Mouse (Mus musculus): Measurements from ENCODE around the gene Zfp248. TPM values are rescaled to one million over a fixed set of nuclear protein-coding genes. Genes with fewer than 3 reads are reported as not detected.

The Zfp248 gene
- 4.2 and 4.7 TPM in 2 replicates for polyA plus RNA-seq (2014; fragmentation: Nextera tagmentation; extraction: Ambion mirVana)

DNA sequence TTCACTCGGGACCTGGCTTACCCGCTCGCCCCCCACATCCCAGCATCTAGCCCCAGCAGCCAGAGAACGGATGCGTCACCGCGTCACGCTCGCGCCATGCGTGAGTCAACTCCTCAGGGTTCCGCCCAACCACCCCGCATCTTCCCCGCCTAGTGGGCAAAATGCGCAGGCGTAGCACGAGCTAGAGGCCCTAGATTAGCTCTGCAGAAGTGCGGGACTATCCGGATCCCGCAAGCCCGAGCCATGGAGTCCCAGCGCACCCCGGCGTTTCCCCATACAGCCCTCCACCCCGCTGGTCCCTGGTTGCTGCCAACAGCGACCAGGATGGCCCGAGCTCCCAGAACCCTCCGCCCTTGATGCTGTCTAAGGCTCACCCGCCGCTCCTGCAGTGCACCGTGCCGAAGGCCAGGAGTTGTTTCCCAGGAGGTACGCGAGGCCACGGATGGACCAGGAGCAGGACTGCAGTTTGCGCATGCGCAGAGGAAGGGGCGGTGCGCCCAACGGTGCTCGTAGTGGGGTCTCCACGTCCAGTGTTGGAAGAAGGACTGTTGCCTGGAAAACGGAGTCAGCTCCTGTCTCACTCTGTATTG lies at the start of gene Zfp248:
TSS of gene Zfp248 (minus strand) at position 487 of the 590 bp plus-strand sequence.
- Histone ChIP-seq H3K4me3 (ENCODE audit: control insufficient read depth in 1 of 2, insufficient read depth in 1 of 2, low read depth in 1 of 2, low read length in 2 of 2) (peak within 1 kb of the TSS; percentile 58 to 83), H3K36me3 (ENCODE audit: control insufficient read depth, insufficient read depth, low read length) (0 out of 2 replicates have a peak, but pooled peaks cover 3% of the 10 kb centered on the region), H3K9me3 (ENCODE audit: control insufficient read depth, low read length) (no peaks in the 10 kb centered on the region), H3K4me1 (ENCODE audit: control insufficient read depth in 2 of 2, insufficient read depth in 2 of 2, low read length in 2 of 2) (peaks cover 3 to 4% of the 10 kb centered on the region in 2 experiments; a peak in 3 of 4 replicates), H3K27ac (replicated peaks in 1 of 2; ENCODE audit: control insufficient read depth in 1 of 2, insufficient read depth in 1 of 2, low read depth in 2 of 2, low read length in 2 of 2) (peak within 1 kb of the TSS; percentile 63 to 91), H3K9ac (ENCODE audit: low read length) (peak within 1 kb of the TSS; percentile 87), H3K27me3 (ENCODE audit: control insufficient read depth, insufficient read depth, low read length) (no peaks in the 10 kb centered on the region), H3K4me2 (ENCODE audit: low read length) (peak within 1 kb of the TSS; percentile 85)
- ATAC-seq (ENCODE audit: insufficient number of reproducible peaks, insufficient read depth, low FRiP score, low read depth): peak; percentile 86
- WGBS: under 1% methylated on average over 43 of the region's 43 CpGs

- no peak for ATAC-seq (ENCODE audit: insufficient number of reproducible peaks, insufficient read depth, low FRiP score, low read depth)
- 81% methylated on average over 7 of the region's 7 CpGs for WGBS
- peaks cover 16% of the 10 kb centered on the region for H3K36me3 ChIP-seq (ENCODE audit: control insufficient read depth, insufficient read depth, low read length)
Measured at GRCm38 (mm10) chr6:118499010-118499409, 43.7 kb upstream of the Zfp248 start.

DNA sequence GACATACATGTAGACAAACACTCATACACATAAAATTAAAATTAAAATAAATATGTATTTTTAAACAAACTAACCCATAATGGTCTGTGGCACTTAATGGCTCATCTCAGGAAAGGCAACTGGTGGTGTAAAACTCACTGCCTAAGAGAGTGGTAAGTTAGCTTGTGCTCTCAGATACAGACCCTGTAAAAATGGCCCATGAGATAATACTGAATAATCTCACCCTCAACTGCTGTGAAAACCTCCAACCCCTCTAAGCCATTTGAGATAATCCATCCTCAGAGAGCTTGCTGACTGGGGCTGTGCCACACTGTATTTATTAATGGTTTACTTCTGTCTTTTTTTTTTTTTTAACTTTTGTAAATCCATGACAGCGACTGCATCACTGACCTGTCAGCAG lies 26.8 kb upstream of the Zfp248 start:
- Histone ChIP-seq H3K27ac (replicated peaks in 1 of 2; ENCODE audit: control insufficient read depth in 1 of 2, insufficient read depth in 1 of 2, low read depth in 2 of 2, low read length in 2 of 2) (no peak overlapping the region), H3K4me1 (ENCODE audit: control insufficient read depth in 2 of 2, insufficient read depth in 2 of 2, low read length in 2 of 2) (peaks cover 2 to 7% of the 10 kb centered on the region in 2 experiments; a peak in 2 of 4 replicates), H3K4me2 (ENCODE audit: low read length) (no peak overlapping the region), H3K27me3 (ENCODE audit: control insufficient read depth, insufficient read depth, low read length) (no peaks in the 10 kb centered on the region), H3K9ac (ENCODE audit: low read length) (no peak overlapping the region), H3K9me3 (ENCODE audit: control insufficient read depth, low read length) (no peaks in the 10 kb centered on the region), H3K36me3 (ENCODE audit: control insufficient read depth, insufficient read depth, low read length) (peaks cover 1% of the 10 kb centered on the region; the same call in 1 of the 2 replicates), H3K4me3 (ENCODE audit: control insufficient read depth in 1 of 2, insufficient read depth in 1 of 2, low read depth in 1 of 2, low read length in 2 of 2) (no peak overlapping the region)
- WGBS: 82% methylated on average over 1 of the region's 1 CpGs
- no peak for ATAC-seq (ENCODE audit: insufficient number of reproducible peaks, insufficient read depth, low FRiP score, low read depth)

More at GRCm38 (mm10) chr6:118499010-118499409, 43.7 kb upstream of the Zfp248 start:
- Histone ChIP-seq H3K4me3 (ENCODE audit: control insufficient read depth in 1 of 2, insufficient read depth in 1 of 2, low read depth in 1 of 2, low read length in 2 of 2) (no peak overlapping the region), H3K27me3 (ENCODE audit: control insufficient read depth, insufficient read depth, low read length) (no peaks in the 10 kb centered on the region), H3K9me3 (ENCODE audit: control insufficient read depth, low read length) (no peaks in the 10 kb centered on the region), H3K9ac (ENCODE audit: low read length) (no peak overlapping the region), H3K4me1 (ENCODE audit: control insufficient read depth in 2 of 2, insufficient read depth in 2 of 2, low read length in 2 of 2) (no peaks in the 10 kb centered on the region), H3K27ac (replicated peaks in 1 of 2; ENCODE audit: control insufficient read depth in 1 of 2, insufficient read depth in 1 of 2, low read depth in 2 of 2, low read length in 2 of 2) (no peak overlapping the region), H3K4me2 (ENCODE audit: low read length) (no peak overlapping the region)

GRCm38 (mm10) chr6:118478957-118479708 lies 23.8 kb upstream of the Zfp248 start, which contains the start of gene Zfp9:
Zfp9 (minus strand) TSS chr6:118479320.
- Histone ChIP-seq H3K9ac (ENCODE audit: low read length) (peak within 1 kb of the TSS; percentile 85), H3K9me3 (ENCODE audit: control insufficient read depth, low read length) (no peaks in the 10 kb centered on the region), H3K4me1 (ENCODE audit: control insufficient read depth in 2 of 2, insufficient read depth in 2 of 2, low read length in 2 of 2) (peaks cover 2 to 7% of the 10 kb centered on the region in 2 experiments; a peak in 2 of 4 replicates), H3K4me3 (ENCODE audit: control insufficient read depth in 1 of 2, insufficient read depth in 1 of 2, low read depth in 1 of 2, low read length in 2 of 2) (peak within 1 kb of the TSS; percentile 68 to 87), H3K36me3 (ENCODE audit: control insufficient read depth, insufficient read depth, low read length) (peaks cover 19% of the 10 kb centered on the region), H3K27me3 (ENCODE audit: control insufficient read depth, insufficient read depth, low read length) (no peaks in the 10 kb centered on the region), H3K4me2 (ENCODE audit: low read length) (peak within 1 kb of the TSS; percentile 83), H3K27ac (replicated peaks in 1 of 2; ENCODE audit: control insufficient read depth in 1 of 2, insufficient read depth in 1 of 2, low read depth in 2 of 2, low read length in 2 of 2) (peak within 1 kb of the TSS; percentile 79)
- under 1% methylated on average over 53 of the region's 57 CpGs for WGBS
- ATAC-seq (ENCODE audit: insufficient number of reproducible peaks, insufficient read depth, low FRiP score, low read depth): peak; percentile 91

DNA sequence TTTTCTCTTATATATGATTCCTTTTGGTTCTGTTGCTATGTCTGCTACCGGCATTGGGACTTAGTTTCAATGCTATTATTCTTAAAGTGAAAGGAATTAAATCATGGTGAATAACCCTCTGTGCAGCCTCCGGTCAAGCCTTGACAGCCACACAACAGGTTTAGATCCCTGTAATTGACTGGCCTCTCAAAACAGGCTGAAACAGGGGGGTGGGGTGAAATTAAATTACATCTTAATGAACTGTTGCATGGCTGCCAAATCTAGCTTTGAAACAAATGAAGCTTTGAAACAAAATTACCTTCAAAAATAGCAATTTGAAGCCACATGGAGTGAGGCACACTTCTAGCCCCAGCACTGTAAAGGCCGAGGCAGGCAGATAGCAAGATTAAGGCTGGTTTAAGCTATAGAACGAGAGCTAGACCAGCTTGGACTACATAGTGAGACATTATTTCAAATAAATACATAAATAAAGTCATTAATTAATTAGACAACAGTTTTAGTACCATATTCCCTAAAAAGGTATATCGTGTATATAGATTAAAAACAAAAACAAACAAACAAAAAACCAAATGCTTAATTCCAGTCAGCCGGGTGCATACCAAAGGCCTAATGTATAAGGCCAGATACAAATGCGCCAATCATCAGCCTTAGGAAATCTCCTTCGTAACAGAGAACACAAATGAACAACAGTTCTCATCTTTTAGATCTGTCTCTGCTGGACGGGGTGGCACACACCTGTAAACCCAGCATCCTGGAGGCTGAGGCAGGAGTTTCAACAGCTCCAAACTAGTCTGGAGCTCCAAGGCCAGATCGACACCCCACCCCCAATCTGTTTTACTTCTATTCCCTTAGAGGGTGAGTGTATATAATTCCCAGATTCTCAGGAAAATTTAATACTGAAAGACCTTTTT lies 22.8 kb upstream of the Zfp248 start:
- H3K27me3 ChIP-seq (ENCODE audit: control insufficient read depth, insufficient read depth, low read length): no peaks in the 10 kb centered on the region
- WGBS: 41% methylated on average over 10 of the region's 10 CpGs
- peaks cover 19% of the 10 kb centered on the region for H3K36me3 ChIP-seq (ENCODE audit: control insufficient read depth, insufficient read depth, low read length)
- no peak for ATAC-seq (ENCODE audit: insufficient number of reproducible peaks, insufficient read depth, low FRiP score, low read depth)
- peak overlapping the region in 1 of 2 experiments; percentile 79; a peak in 1 of 4 replicates for H3K27ac ChIP-seq (replicated peaks in 1 of 2; ENCODE audit: control insufficient read depth in 1 of 2, insufficient read depth in 1 of 2, low read depth in 2 of 2, low read length in 2 of 2)
- peak overlapping the region; percentile 83 for H3K4me2 ChIP-seq (ENCODE audit: low read length)
- peak overlapping the region; percentile 68 to 87 for H3K4me3 ChIP-seq (ENCODE audit: control insufficient read depth in 1 of 2, insufficient read depth in 1 of 2, low read depth in 1 of 2, low read length in 2 of 2)
- H3K9me3 ChIP-seq (ENCODE audit: control insufficient read depth, low read length): no peaks in the 10 kb centered on the region
- peak overlapping the region; percentile 85 for H3K9ac ChIP-seq (ENCODE audit: low read length)
- H3K4me1 ChIP-seq (ENCODE audit: control insufficient read depth in 2 of 2, insufficient read depth in 2 of 2, low read length in 2 of 2): peaks cover 2 to 7% of the 10 kb centered on the region in 2 experiments; a peak in 2 of 4 replicates

- Histone ChIP-seq H3K4me1 (ENCODE audit: control insufficient read depth in 2 of 2, insufficient read depth in 2 of 2, low read length in 2 of 2) (no peaks in the 10 kb centered on the region), H3K9me3 (ENCODE audit: control insufficient read depth, low read length) (no peaks in the 10 kb centered on the region), H3K36me3 (ENCODE audit: control insufficient read depth, insufficient read depth, low read length) (peaks cover 47% of the 10 kb centered on the region), H3K4me3 (ENCODE audit: control insufficient read depth in 1 of 2, insufficient read depth in 1 of 2, low read depth in 1 of 2, low read length in 2 of 2) (no peak overlapping the region), H3K9ac (ENCODE audit: low read length) (no peak overlapping the region), H3K27me3 (ENCODE audit: control insufficient read depth, insufficient read depth, low read length) (no peaks in the 10 kb centered on the region), H3K4me2 (ENCODE audit: low read length) (no peak overlapping the region), H3K27ac (replicated peaks in 1 of 2; ENCODE audit: control insufficient read depth in 1 of 2, insufficient read depth in 1 of 2, low read depth in 2 of 2, low read length in 2 of 2) (no peak overlapping the region)
- WGBS: 85% methylated on average over 15 of the region's 15 CpGs
- ATAC-seq (ENCODE audit: insufficient number of reproducible peaks, insufficient read depth, low FRiP score, low read depth): no peak
Measured at GRCm38 (mm10) chr6:118462069-118462705, 6.9 kb upstream of the Zfp248 start.

All from heart, embryonic 14.5 days (tissue).